Mouse (Mus musculus) midbrain, embryonic 13.5 days (tissue): ENCODE measurements at regions not wholly inside any gene's neighbourhood (a gene's known extent, or its start where the extent isn't known, plus 50 kb on each side); places are given as distances from the start of the nearest gene placed in this dataset.

Experiments used
- ATAC-seq: fragments of 200-750 bp; cut with Nextera tagmentation; 2 replicates; pipeline ENCODE4 v1.8.0; 2017; ENCODE audit warnings: mild to moderate bottlenecking, moderate TSS enrichment, moderate library complexity
- H3K27ac ChIP-seq: fragments of 300-500 bp; sonication (generic); 2 replicates; pipeline ENCODE4 v1.5.1; 2015; ENCODE audit warnings: inconsistent platforms, mild to moderate bottlenecking, moderate library complexity
- H3K27me3 ChIP-seq: fragments of 300-500 bp; sonication (generic); 2 replicates; pipeline ENCODE4 v1.6.1; 2015; ENCODE audit warnings: mild to moderate bottlenecking, inconsistent platforms
- H3K36me3 ChIP-seq: fragments of 300-500 bp; sonication (generic); 2 replicates; pipeline ENCODE4 v1.6.1; 2015; ENCODE audit warnings: mild to moderate bottlenecking, inconsistent platforms
- H3K4me1 ChIP-seq: fragments of 300-500 bp; sonication (generic); replicated peaks from 2 replicates; pipeline ENCODE4 v1.6.1; 2015; ENCODE audit warnings: inconsistent platforms
- H3K4me2 ChIP-seq: fragments of 300-500 bp; sonication (generic); replicated peaks from 2 replicates; pipeline ENCODE4 v1.6.1; 2015; ENCODE audit warnings: moderate library complexity, mild to moderate bottlenecking, inconsistent platforms
- H3K4me3 ChIP-seq: fragments of 300-500 bp; sonication (generic); replicated peaks from 2 replicates; pipeline ENCODE4 v1.5.1; 2015; ENCODE audit warnings: mild to moderate bottlenecking, inconsistent platforms
- H3K9ac ChIP-seq: fragments of 300-500 bp; sonication (generic); replicated peaks from 2 replicates; pipeline ENCODE4 v1.6.1; 2015; ENCODE audit warnings: mild to moderate bottlenecking, inconsistent platforms
- H3K9me3 ChIP-seq: fragments of 300-500 bp; sonication (generic); 2 replicates; pipeline ENCODE4 v1.6.1; 2016; ENCODE audit warnings: mild to moderate bottlenecking, inconsistent platforms
- WGBS: fragments of 180-500 bp; shearing (Covaris S2); methylation state at CpG from one replicate; pipeline ENCODE4 v1.1.7; 2015; 5-methylcytosine and 5-hydroxymethylcytosine counted together

DNA sequence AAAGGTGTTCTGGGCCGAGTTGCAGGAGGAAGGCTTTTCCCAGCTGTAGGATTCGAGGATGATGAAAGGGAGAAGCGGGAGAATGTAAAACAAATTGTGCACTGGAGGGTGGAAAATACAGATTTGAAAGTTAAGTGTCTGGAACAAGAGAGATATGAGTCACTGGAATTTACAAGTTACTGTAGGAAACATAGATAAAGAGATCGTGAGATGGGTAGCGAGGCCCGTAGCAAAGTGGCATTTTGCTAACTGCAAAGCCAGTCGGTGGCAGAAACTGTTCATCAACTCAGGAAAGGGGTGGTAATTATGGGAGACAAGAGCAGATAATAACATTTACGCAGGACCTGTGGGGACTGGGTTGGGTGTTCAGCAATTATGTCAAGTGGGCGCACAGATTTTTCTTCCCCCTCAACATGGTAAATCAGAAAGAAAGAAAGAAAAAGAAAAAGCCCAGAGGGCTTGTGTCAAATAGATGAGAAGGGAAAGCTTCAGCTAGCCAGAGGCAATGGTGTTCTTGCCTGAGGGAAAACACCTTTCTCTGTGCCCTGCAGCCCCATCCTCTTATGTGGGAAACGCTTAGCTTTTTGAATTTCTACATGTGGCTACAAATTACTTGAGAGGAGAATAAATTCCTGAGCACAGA lies 87.2 kb downstream of the Foxb1 start:
- H3K9me3 ChIP-seq: 0 out of 2 replicates have a peak, but pooled peaks cover 3% of the 10 kb centered on the region
- no peak overlapping the region for H3K9ac ChIP-seq
- ATAC-seq: no peak
- H3K27me3 ChIP-seq: peaks cover 27% of the 10 kb centered on the region
- WGBS: 60% methylated on average over 10 of the region's 10 CpGs
- H3K4me1 ChIP-seq: peaks cover 35% of the 10 kb centered on the region
- no peak overlapping the region for H3K4me3 ChIP-seq
- H3K4me2 ChIP-seq: no peak overlapping the region
- H3K27ac ChIP-seq: no peak overlapping the region
- no peaks in the 10 kb centered on the region for H3K36me3 ChIP-seq

DNA sequence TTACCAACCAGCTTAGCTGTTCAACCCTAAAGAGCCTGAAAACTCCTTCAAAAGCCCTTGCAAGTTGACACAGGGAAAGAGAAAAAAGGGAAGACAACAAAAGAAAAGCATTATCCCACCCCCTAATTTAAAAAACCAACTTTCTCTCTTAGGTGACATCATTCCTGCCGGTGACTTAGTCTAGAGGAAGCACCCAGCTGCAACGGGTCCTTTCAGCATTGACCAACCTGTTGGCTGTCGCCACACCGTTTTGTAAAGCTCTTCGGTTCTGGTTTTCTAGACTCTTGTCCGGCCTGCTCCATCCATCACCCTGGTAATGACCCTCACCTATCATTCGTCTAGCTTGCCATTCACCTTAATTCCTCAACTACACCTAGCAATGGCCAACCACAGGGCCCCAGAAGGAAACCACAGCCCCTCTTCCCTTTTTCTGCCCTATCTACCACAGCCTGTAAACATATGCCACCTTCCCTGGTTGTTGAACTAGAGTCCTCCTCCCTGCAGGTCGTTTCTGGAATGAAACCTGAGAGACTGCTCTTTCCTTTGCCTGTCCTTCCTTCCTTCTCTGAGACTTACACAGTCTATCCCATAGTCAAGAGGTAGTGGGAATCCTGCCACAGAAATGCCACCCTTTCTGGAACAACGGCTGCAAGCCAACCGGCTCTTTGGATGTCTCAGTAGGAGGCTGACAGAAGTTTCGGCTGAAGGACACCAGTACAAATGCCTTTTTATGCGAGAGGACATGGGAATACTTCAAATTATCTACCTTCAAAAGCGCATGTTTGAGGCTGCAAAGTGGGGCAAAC lies 87.9 kb downstream of the Foxb1 start:
- no peak overlapping the region for H3K27ac ChIP-seq
- no peak for ATAC-seq

DNA sequence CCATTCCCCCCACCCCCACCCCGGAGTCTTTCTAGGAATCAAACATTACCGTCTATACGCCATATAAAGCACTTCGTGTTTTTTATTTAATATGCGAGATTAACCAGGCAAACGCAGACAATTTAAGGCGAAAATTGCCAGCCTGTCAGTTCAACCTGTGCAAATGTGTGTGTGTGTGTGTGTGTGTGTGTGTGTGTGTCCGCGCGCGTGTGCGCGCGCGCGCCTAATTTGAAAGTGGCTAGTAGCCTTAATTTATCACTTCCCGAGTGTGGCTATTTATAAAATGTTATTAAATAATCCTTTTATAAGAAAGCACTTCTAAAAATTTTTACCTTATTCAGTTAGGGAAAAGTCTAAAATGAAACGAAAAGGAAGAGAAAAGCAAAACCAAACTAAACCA lies 89.5 kb downstream of the Foxb1 start:
- Histone ChIP-seq H3K9me3 (0 out of 2 replicates have a peak, but pooled peaks cover 3% of the 10 kb centered on the region), H3K27ac (no peak overlapping the region), H3K36me3 (no peaks in the 10 kb centered on the region), H3K4me3 (peak overlapping the region; percentile 34), H3K4me2 (peak overlapping the region; percentile 63), H3K27me3 (peaks cover 49% of the 10 kb centered on the region), H3K9ac (0 out of 2 replicates have a peak overlapping the region, but pooled peaks have one; percentile 53), H3K4me1 (peaks cover 44% of the 10 kb centered on the region)
- WGBS: under 1% methylated on average over 18 of the region's 18 CpGs
- ATAC-seq: no peak

More for the DNA sequence above, 87.9 kb downstream of the Foxb1 start:
- Histone ChIP-seq H3K4me3 (no peak overlapping the region), H3K27me3 (peaks cover 34% of the 10 kb centered on the region), H3K9me3 (0 out of 2 replicates have a peak, but pooled peaks cover 3% of the 10 kb centered on the region), H3K9ac (no peak overlapping the region), H3K4me1 (peaks cover 41% of the 10 kb centered on the region), H3K36me3 (no peaks in the 10 kb centered on the region), H3K4me2 (no peak overlapping the region)
- 65% methylated on average over 13 of the region's 13 CpGs for WGBS

DNA sequence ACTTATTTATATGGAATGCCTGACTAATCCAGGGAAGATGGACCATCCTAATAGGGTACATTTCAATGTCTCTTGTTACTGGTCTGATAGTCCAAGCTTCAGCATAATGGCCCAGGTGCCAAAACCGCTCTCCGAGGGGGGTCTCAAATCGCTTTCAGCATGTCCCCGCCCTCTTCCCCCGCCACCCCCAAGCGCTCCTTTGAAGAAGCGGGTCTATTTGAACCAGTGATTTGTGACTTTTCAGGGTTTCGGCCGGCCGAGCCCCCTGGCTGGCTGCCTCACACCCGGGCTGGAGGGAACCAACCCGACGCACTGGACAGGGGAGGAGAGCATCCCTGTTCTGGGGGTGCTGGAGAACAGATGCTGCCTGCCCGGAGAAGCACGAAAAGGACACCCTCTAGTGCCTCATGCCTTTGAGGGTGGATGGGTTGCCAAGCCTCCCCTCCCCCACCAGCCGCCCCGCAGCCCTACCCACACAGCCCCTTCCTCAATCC lies 90.1 kb downstream of the Foxb1 start:
- WGBS: under 1% methylated on average over 17 of the region's 17 CpGs
- ATAC-seq: peak; percentile 83
- Histone ChIP-seq H3K4me3 (peak overlapping the region; percentile 34), H3K27me3 (peaks cover 53% of the 10 kb centered on the region), H3K36me3 (no peaks in the 10 kb centered on the region), H3K9ac (peak overlapping the region; percentile 53), H3K4me1 (peaks cover 44% of the 10 kb centered on the region), H3K27ac (peak overlapping the region; percentile 31; the same call in 1 of the 2 replicates), H3K4me2 (peak overlapping the region; percentile 63), H3K9me3 (0 out of 2 replicates have a peak, but pooled peaks cover 3% of the 10 kb centered on the region)

DNA sequence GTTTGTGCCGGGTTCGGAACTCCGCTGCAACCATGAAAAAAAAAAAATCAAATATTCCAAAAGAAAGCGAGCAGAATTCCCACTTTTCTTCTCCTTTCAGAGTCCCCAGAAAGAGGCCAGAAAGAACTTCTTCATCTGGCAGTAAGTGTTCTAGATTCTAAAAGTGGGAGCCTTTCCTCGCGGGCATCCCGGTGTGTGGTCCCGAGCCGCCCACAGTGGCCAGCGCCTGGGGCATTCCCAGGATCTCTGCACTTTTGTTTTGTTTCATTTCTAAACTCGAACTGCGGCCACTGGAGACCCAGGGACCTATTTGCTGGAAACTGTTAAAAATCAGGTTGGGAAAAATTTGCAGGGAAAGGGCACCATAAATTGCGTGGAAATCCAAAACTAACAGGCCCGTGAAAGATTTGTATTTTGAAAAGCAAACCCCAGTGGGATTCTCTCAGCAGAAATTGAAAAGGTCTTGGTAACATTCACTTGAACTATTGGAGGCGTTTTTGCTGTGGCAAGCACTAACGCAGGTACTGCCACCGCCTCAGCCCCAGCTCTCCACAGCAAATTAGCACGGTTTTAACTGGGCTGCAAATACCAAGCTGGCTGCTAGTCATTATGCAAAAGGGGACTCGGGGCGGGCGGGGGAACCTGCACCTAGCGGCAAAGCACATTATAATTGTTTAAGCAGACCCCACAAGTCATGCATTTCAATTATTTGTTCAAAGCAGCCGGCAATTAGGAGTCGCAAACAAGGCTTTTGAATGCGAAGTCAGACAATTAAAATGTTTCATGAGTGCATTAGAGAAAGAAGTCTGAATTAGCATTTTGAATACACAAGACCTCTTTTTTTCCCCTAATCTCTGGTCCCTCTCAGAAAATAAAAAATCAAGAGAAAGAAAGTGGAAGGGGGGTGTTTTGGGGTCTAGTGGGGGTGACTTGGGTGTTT lies 90.9 kb downstream of the Foxb1 start:
- Histone ChIP-seq H3K9me3 (0 out of 2 replicates have a peak, but pooled peaks cover 3% of the 10 kb centered on the region), H3K27me3 (peaks cover 57% of the 10 kb centered on the region)

DNA sequence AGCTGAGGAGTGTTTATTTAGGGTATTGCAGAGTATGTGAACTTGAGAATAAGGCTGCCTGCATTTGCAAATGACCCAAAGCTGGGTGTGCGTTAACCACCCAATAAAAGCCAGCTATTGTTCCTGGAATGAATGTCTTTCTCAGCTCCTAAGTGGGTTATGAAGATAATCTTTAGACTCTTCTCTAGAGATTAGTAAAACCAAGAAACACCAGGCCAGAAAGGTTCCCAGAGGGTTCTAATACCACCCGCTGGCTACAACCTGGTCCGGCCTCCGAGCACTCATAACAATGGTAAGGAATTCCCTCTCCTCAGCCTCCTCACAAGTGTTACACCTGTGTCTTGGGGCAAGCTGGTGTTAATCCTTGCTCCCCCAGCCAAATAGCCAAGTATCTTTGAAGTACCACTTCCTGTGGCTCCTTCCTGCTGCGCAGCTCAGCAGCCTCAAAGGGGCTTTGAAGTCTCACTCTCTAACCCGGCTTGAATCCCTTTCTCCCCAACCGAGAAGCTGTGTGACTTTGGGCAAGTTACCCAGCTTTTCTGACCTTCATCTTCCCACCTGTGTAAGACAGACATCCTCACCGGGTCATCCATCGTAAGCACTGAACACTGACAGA lies 92.2 kb downstream of the Foxb1 start:
- ATAC-seq: no peak
- Histone ChIP-seq H3K9ac (no peak overlapping the region), H3K9me3 (no peaks in the 10 kb centered on the region), H3K4me2 (no peak overlapping the region), H3K4me1 (peaks cover 42% of the 10 kb centered on the region), H3K4me3 (no peak overlapping the region), H3K27ac (no peak overlapping the region), H3K27me3 (peaks cover 61% of the 10 kb centered on the region), H3K36me3 (no peaks in the 10 kb centered on the region)
- 9% methylated on average over 9 of the region's 9 CpGs for WGBS

More for the DNA sequence above, 90.9 kb downstream of the Foxb1 start:
- peaks cover 44% of the 10 kb centered on the region for H3K4me1 ChIP-seq
- H3K9ac ChIP-seq: no peak overlapping the region; the same call in 1 of the 2 replicates
- peak overlapping the region; percentile 63 for H3K4me2 ChIP-seq
- peak; percentile 62; the same call in 1 of the 2 replicates for ATAC-seq
- 2% methylated on average over 25 of the region's 25 CpGs for WGBS
- peak overlapping the region; percentile 34 for H3K4me3 ChIP-seq
- no peaks in the 10 kb centered on the region for H3K36me3 ChIP-seq
- H3K27ac ChIP-seq: no peak overlapping the region

DNA sequence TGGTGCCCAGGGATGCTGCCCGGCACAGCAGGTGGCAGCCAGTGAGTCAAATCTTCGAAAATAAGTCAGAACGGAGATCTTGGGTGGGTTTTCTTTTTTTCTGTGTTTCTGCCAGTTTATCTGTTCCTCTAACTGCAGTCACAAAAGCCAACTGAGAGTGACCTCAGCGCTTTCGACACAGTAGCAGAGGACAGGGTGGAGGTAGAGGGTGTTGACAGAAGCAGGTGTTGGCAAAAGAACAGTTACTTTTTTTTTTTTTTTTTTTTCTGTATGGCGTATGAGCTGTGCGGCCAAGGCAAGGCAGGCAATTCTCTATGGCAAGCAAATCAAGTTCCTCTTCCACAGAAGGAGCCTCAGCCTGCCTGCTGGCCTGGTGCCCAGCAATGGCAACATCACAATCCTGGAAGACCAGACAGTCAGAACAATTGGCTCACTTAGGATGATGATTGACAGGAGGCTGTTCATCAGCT lies 93.6 kb downstream of the Foxb1 start:
- ATAC-seq: no peak
- Histone ChIP-seq H3K4me1 (peaks cover 35% of the 10 kb centered on the region), H3K9me3 (no peaks in the 10 kb centered on the region), H3K9ac (no peak overlapping the region), H3K27me3 (peaks cover 56% of the 10 kb centered on the region), H3K36me3 (no peaks in the 10 kb centered on the region), H3K27ac (no peak overlapping the region), H3K4me3 (no peak overlapping the region), H3K4me2 (no peak overlapping the region)
- WGBS: 58% methylated on average over 7 of the region's 7 CpGs

DNA sequence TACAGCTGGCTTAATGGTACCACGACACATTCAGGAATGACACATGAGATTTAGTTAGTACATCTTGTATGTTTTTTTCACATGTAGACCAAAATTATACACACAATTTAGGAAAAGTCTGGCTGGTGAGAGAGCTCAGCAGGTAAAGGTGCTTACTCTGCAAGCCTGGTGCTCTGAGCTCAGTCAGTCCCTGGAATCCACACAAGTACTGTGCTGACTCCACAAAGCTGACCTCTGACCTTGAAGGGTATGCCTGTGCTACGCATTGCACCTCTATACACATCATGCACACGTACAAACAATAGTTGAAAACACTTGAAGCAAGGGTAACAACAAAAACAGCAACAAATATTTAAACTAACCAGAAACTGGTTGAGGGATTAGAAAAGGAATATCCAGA lies 96.5 kb downstream of the Foxb1 start:
- 91% methylated on average over 3 of the region's 3 CpGs for WGBS
- Histone ChIP-seq H3K4me2 (no peak overlapping the region), H3K9ac (no peak overlapping the region), H3K9me3 (no peaks in the 10 kb centered on the region), H3K27me3 (peaks cover 47% of the 10 kb centered on the region), H3K27ac (no peak overlapping the region), H3K4me1 (peaks cover 14% of the 10 kb centered on the region), H3K4me3 (no peak overlapping the region), H3K36me3 (no peaks in the 10 kb centered on the region)
- no peak for ATAC-seq

DNA sequence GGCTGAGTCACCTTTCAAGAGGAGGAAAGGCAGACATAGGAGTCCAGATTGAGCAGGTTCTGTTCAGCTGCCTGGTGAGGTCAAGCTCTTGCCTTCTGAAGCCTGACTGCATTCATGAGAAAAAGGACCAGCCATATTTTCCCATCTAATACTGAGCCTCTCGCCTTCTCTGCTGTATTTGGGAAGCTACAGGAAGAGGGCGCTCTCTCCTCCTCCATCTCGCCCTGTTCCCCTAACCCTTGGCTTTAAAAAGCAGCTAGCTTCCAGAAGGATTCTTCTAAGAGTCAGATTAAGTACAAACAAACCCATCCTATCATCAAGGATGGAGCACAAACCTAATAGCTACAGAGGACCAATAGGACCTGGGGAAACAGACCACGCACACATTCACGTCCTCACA lies 98.3 kb downstream of the Foxb1 start:
- no peak overlapping the region for H3K4me3 ChIP-seq

DNA sequence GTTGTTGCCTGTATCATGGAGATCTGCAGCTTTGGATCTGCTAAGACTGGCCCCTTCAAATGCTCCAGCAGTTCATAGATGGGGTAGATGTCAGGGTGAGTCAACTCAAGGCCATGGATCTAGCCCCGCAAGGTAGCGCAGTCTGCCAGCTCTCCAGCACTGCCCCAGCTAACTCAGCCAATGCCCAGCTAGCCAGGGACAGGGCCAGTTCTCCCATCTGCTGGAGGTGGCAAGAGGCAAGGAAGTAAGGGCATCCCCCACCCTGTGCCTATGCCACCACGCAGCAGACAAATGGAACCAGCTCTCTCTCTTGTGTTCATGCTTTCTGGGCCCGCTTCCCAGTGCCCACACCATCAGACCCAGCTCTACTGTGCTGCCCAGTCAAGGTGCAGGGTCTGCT lies 102.5 kb downstream of the Foxb1 start:
- H3K4me3 ChIP-seq: no peak overlapping the region
- H3K9me3 ChIP-seq: no peaks in the 10 kb centered on the region
- no peaks in the 10 kb centered on the region for H3K4me1 ChIP-seq
- no peaks in the 10 kb centered on the region for H3K36me3 ChIP-seq
- H3K4me2 ChIP-seq: no peak overlapping the region
- H3K9ac ChIP-seq: no peak overlapping the region
- ATAC-seq: no peak
- no peak overlapping the region for H3K27ac ChIP-seq
- WGBS: 94% methylated on average over 4 of the region's 4 CpGs
- H3K27me3 ChIP-seq: peaks cover 4% of the 10 kb centered on the region; the same call in 1 of the 2 replicates

More for the DNA sequence above, 98.3 kb downstream of the Foxb1 start:
- no peak for ATAC-seq
- Histone ChIP-seq H3K9ac (no peak overlapping the region), H3K27me3 (peaks cover 29% of the 10 kb centered on the region), H3K4me1 (0 out of 2 replicates have a peak, but pooled peaks cover 3% of the 10 kb centered on the region), H3K27ac (no peak overlapping the region), H3K9me3 (no peaks in the 10 kb centered on the region), H3K4me2 (no peak overlapping the region), H3K36me3 (no peaks in the 10 kb centered on the region)
- WGBS: 30% methylated on average over 5 of the region's 5 CpGs

DNA sequence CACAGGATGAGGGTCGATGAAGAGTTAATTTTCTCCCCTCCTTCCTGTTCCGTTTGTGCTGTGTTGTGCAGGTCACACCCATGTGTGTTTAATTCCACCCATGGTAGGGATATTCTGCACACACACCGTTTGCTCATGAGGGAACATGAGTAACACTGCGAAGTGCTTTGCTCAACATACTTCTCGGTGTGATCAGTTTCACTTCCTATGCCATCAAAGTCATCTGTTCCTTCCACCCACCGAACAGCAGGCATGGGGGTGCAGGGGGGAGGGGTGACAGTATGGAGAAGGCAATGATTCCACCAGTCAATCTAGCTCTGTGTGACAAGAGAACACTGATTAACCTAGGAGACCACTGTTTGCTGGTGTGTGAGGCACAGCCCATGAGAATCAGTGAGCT lies 104.7 kb downstream of the Foxb1 start:
- no peak overlapping the region for H3K4me3 ChIP-seq
- no peaks in the 10 kb centered on the region for H3K36me3 ChIP-seq
- no peaks in the 10 kb centered on the region for H3K9me3 ChIP-seq
- no peaks in the 10 kb centered on the region for H3K4me1 ChIP-seq
- ATAC-seq: no peak
- H3K9ac ChIP-seq: no peak overlapping the region
- no peak overlapping the region for H3K4me2 ChIP-seq
- 84% methylated on average over 6 of the region's 6 CpGs for WGBS
- H3K27ac ChIP-seq: no peak overlapping the region
- H3K27me3 ChIP-seq: no peaks in the 10 kb centered on the region
